Mouse (Mus musculus) urinary bladder, postnatal 25 days (tissue): ENCODE measurements around the gene Vmn2r117.
"Not testable (repeated sequence)": the region's sequence is repeated elsewhere in the genome, so short reads cannot be mapped to it uniquely, and the experiment has no call there.

Experiments
- DNase-seq: peaks from one replicate; pipeline ENCODE4 v3.0.0; 2022; ENCODE audit warnings: low spot score

Gene Vmn2r117

DNA sequence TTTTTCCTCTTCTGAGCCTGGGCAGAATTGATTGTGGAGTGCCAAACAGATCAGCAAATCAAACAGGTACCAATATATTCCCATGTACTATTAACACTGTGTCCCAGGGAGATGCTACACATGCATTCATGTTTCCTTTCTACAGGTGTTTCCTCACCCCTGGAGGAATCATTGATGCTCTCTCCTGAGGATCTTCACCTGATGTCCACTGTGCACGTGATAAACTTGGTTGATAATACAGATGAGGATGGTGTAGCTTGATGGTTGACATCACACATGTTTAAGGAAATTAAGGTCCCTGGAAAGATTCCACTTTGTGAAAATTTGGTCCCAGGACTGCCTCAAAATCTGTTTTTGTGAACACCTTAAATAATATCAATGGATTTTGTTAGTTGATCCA, at the start of gene Vmn2r117:
Gene Vmn2r117 (minus strand): TSS at position 101 of the 400 bp plus-strand sequence.
- DNase-seq, result not testable (repeated sequence)

DNA sequence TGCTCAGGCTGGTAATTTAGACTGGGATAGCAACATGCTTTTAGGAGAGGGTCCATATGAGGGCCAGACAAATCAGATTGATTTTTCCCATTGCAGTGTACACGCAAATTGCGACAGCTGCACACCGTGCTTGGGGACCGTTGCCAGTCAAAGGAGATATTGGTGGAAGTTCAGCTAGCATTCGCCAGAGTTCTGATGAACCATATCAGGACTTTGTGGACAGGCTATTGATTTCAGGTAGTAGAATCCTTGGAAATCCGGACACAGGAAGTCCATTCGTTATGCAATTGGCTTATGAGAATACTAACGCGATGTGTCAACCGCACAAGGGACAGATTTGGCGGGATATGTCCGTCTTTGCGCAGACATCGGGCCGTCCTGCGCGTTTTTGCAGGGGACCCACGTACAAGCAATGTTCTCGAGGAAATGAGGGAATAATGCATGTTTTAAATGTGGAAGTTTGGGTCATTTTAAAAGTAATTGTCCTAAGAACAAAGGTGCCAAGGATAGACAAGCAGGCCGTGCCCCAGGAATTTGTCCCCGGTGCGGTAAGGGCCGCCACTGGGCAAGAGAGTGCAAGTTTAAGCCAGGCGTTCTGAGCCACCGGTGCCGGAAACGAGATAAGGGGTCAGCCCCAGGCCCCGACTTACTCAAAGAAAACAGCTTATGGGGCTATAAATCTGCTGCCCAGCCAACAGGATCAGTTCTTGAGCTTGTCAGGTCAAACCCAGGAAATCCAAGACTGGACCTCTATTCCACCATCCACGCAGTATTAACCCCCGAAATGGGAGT, 43.6 kb upstream of the Vmn2r117 start:
- not testable (repeated sequence) for DNase-seq

DNA sequence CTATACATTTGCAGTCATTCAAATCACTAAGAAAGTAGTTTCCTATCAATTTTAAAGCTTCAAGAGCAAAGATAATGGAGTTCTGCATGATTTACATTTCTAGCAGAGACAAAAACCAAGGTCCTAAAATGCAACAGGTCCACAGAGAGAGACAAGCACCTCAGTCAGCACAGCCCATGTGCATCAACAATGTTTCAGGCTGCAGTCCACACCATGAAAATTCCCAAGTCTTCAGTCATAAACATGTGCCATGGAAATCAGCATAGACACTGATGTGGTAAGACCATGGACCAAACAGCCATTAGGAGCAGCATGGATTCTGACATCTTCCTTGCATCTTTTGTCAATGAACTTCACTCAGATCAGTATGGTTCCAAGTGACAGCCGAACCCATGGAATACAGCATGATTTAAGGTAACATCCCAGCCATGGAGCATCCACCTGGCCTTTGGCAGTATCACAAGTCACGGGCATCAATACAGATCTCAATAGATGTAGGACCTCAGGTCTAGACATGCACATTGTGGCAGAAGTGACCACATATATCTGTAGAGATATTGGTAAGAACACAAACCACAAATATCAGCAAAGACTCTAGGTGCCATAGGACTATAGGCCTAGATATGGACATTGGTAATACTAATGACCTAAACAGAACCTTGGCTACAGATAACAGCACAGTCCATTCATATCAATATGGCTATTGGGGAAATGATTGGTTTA, 39.4 kb upstream of the Vmn2r117 start:
- DNase-seq, result no peak

DNA sequence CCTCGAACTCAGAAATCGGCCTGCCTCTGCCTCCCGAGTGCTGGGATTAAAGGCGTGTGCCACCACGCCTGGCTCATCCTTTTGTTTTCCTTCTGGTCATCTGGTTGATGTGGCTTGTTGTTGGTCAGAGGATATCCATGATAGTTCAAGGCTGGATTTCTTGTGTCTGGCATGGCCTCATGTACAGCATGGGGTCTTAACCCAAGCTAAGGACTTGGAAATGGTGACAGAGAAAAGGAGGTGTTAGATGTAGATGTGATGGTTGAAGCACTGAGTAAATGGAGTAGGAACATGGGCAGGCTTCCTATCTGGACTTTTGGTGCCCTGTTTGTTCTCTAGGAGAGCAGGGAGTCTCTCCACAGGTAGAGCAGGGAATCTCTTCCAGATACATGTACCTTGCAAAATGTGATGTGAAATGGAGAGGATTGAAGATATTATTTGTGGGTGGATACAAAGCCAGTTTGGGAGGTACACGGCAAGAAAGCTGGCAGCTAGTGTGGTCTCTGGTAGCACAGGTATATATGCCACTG, 46.3 kb downstream of the Vmn2r117 start:
- no peak for DNase-seq
